In the genomic region with DNA sequence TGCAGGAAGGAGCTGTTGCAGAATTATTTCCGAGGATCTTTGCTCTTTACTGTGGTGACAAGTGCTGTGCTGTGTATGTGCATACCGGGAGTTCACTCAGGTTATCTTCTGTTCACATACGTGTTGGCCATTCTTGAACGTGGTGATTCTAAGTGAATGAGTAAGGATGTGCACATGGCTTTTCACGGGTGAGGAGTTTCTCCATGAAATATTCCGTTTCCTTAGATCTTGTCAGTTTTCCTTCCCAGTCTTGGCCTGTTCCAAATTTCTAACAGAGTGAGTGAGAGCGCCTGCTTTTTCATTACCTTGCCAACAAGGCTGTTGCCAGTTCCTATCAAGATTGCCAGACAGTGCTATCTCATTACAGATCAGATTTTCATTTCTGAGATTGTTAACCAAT, we compare ENCODE assay signal across 14 mouse cellular contexts.
A peak's percentile ranks its signal among the peaks of the same experiment; 100 is the strongest.
DNase-seq lines count a peak whose midpoint lies in the region; ATAC-seq and TF ChIP-seq lines count a peak whose summit lies in the region.
"Had no signal": no experiment of that assay in that cellular context is flagged by ENCODE, and none has a peak within 500 bp of the region (broad histone marks: within the 10 kb centered on the region; RNA-seq: fewer than 3 reads in every experiment).

No protein-coding gene starts in this region.

- 5% methylated on average over 7 of the region's 7 CpGs for WGBS in cerebellum, adult 2 months
- 76% methylated on average over 7 of the region's 7 CpGs for WGBS in hindbrain, embryonic 13.5 days
- 83% methylated on average over 7 of the region's 7 CpGs for WGBS in hindbrain, embryonic 12.5 days

- no peak overlapping the region for H3K4me2 ChIP-seq in hindbrain, embryonic 13.5 days
- no peak overlapping the region for H3K4me2 ChIP-seq in hindbrain, embryonic 12.5 days (replicated peaks)
- H3K4me2 ChIP-seq: limb, embryonic 13.5 days; liver, embryonic 15.5 days had no signal

- H3K27ac ChIP-seq in cerebellum, adult 2 months (ENCODE audit: insufficient read depth, low read length) = peak overlapping the region; percentile 55
- H3K27ac ChIP-seq in hindbrain, embryonic 13.5 days = peak overlapping the region; percentile 40; the same call in 1 of the 2 replicates
- H3K27ac ChIP-seq in hindbrain, embryonic 12.5 days = no peak overlapping the region
- H3K27ac ChIP-seq: limb, embryonic 13.5 days; liver, embryonic 15.5 days had no signal

- H3K4me1 ChIP-seq in cerebellum, adult 2 months (ENCODE audit: control insufficient read depth, insufficient read depth, low read length) = peaks cover 7% of the 10 kb centered on the region; the same call in 1 of the 2 replicates
- H3K4me1 ChIP-seq in hindbrain, embryonic 13.5 days (replicated peaks) = peaks cover 4% of the 10 kb centered on the region
- H3K4me1 ChIP-seq in hindbrain, embryonic 12.5 days = no peaks in the 10 kb centered on the region
- H3K4me1 ChIP-seq: limb, embryonic 13.5 days; liver, embryonic 15.5 days had no signal

- no peaks in the 10 kb centered on the region for H3K36me3 ChIP-seq in hindbrain, embryonic 13.5 days
- H3K36me3 ChIP-seq in hindbrain, embryonic 12.5 days = no peaks in the 10 kb centered on the region
- H3K36me3 ChIP-seq: limb, embryonic 13.5 days; liver, embryonic 15.5 days had no signal

- DNase-seq in cerebellum, adult 2 months = peak; percentile 45 to 70
- no peak for DNase-seq in cerebellum, postnatal 10 days
- DNase-seq in left cerebral cortex, postnatal 4 days = peak; percentile 4
- DNase-seq in left cerebral cortex, adult 18-20 months (ENCODE audit: low spot score in 2 of 2) = no peak
- DNase-seq in brain, embryonic 14.5 days (ENCODE audit: low read depth) = peak; percentile 73
- DNase-seq in spleen, adult 12 weeks (ENCODE audit: low spot score) = no peak
- DNase-seq: gastrocnemius, postnatal 25 days; spleen, adult 18-20 months; thymus, adult 18-20 months had no signal

- H3K4me3 ChIP-seq in cerebellum, adult 2 months (replicated peaks; ENCODE audit: insufficient read depth, low read depth, low read length) = peak overlapping the region; percentile 29
- H3K4me3 ChIP-seq in hindbrain, embryonic 13.5 days = no peak overlapping the region
- H3K4me3 ChIP-seq in hindbrain, embryonic 12.5 days = no peak overlapping the region
- H3K4me3 ChIP-seq: limb, embryonic 13.5 days; liver, embryonic 15.5 days had no signal

- H3K9ac ChIP-seq in hindbrain, embryonic 13.5 days = no peak overlapping the region
- H3K9ac ChIP-seq in hindbrain, embryonic 12.5 days = no peak overlapping the region
- H3K9ac ChIP-seq: limb, embryonic 13.5 days; liver, embryonic 15.5 days had no signal

- intact Hi-C loops in left cerebral cortex, postnatal 4 days (cut with DNase I) = no loop called here

- no peak for TF ChIP-seq POLR2A in cerebellum, adult 2 months (IDR thresholded peaks at IDR 0.05; ENCODE audit: borderline replicate concordance, insufficient read depth, low read length)
- TF ChIP-seq POLR2A in brain, embryonic 14.5 days (IDR thresholded peaks at IDR 0.05; ENCODE audit: borderline replicate concordance, extremely low read depth, insufficient read depth, insufficient read length, poor library complexity, severe bottlenecking) = no peak

- H3K27me3 ChIP-seq in cerebellum, adult 2 months (ENCODE audit: control insufficient read depth, insufficient read depth, low read length) = no peaks in the 10 kb centered on the region
- no peaks in the 10 kb centered on the region for H3K27me3 ChIP-seq in hindbrain, embryonic 13.5 days
- H3K27me3 ChIP-seq in hindbrain, embryonic 12.5 days = no peaks in the 10 kb centered on the region
- H3K27me3 ChIP-seq: CH12.LX; limb, embryonic 13.5 days; liver, embryonic 15.5 days had no signal

- no peaks in the 10 kb centered on the region for H3K9me3 ChIP-seq in hindbrain, embryonic 13.5 days
- no peaks in the 10 kb centered on the region for H3K9me3 ChIP-seq in hindbrain, embryonic 12.5 days (replicated peaks)
- H3K9me3 ChIP-seq: limb, embryonic 13.5 days; liver, embryonic 15.5 days had no signal

- 0 out of 2 replicates have a peak, but pooled peaks have one; percentile 52 for ATAC-seq in hindbrain, embryonic 13.5 days (ENCODE audit: low FRiP score)
- ATAC-seq in hindbrain, embryonic 12.5 days (ENCODE audit: low FRiP score) = no peak

- TF ChIP-seq CTCF in cerebellum, adult 2 months (IDR thresholded peaks at IDR 0.05; ENCODE audit: borderline replicate concordance, insufficient read depth, low read depth, low read length) = no peak
- no peak for TF ChIP-seq CTCF in brain, embryonic 14.5 days (IDR thresholded peaks at IDR 0.05; ENCODE audit: borderline replicate concordance, extremely low read depth, insufficient read depth, insufficient read length)

Comparison
In these comparisons a context has a peak if more than half of its experiments do, and no peak if none do; other contexts are left out.
1. DNase-seq: peak in cerebellum, adult 2 months (2 of 2), left cerebral cortex, postnatal 4 days (single experiment) and brain, embryonic 14.5 days (single experiment); none in cerebellum, postnatal 10 days (0 of 2), left cerebral cortex, adult 18-20 months (0 of 2) and spleen, adult 12 weeks (single experiment).